In genomic region chr11:78166161-78166560, GRCm38 (mm10) we compare ENCODE assay signal across 8 mouse cellular contexts. TPM values are rescaled to one million over a fixed set of nuclear protein-coding genes. Genes with fewer than 3 reads are reported as not detected.
A peak's percentile ranks its signal among the peaks of the same experiment; 100 is the strongest.
DNase-seq lines count a peak whose midpoint lies in the region; ATAC-seq and TF ChIP-seq lines count a peak whose summit lies in the region.

No protein-coding gene starts in this region.

- peak overlapping the region; percentile 81 for H3K4me2 ChIP-seq in heart, embryonic 12.5 days
- H3K4me2 ChIP-seq in heart, postnatal 0 days (ENCODE audit: low read depth, low read length): peak overlapping the region; percentile 95
- H3K4me2 ChIP-seq in liver, embryonic 16.5 days (ENCODE audit: low read depth, low read length): peak overlapping the region; percentile 100

- no peak for TF ChIP-seq CTCF in heart, postnatal 0 days (IDR thresholded peaks at IDR 0.05; ENCODE audit: low read depth)

- H3K4me3 ChIP-seq in heart, embryonic 12.5 days: peak overlapping the region; percentile 71
- peak overlapping the region; percentile 60 to 73 for H3K4me3 ChIP-seq in ES-E14 (ENCODE audit: insufficient read depth in 1 of 2, low read depth in 1 of 2, low read length in 2 of 2, poor library complexity in 1 of 2, severe bottlenecking in 1 of 2)
- peak overlapping the region; percentile 91; the same call in 1 of the 2 replicates for H3K4me3 ChIP-seq in heart, postnatal 0 days (ENCODE audit: low read depth, low read length)
- H3K4me3 ChIP-seq in liver, embryonic 16.5 days (ENCODE audit: low read depth, low read length): peak overlapping the region; percentile 96

- H3K9ac ChIP-seq in heart, embryonic 12.5 days: peak overlapping the region; percentile 91
- H3K9ac ChIP-seq in ES-E14 (ENCODE audit: insufficient read depth, low read depth, low read length, poor library complexity, severe bottlenecking): peak overlapping the region; percentile 69
- peak overlapping the region; percentile 91; the same call in 1 of the 2 replicates for H3K9ac ChIP-seq in heart, postnatal 0 days (replicated peaks; ENCODE audit: low read depth, low read length)
- peak overlapping the region; percentile 98 for H3K9ac ChIP-seq in liver, embryonic 16.5 days (ENCODE audit: low read depth, low read length)

- no peak for TF ChIP-seq EP300 in heart, postnatal 0 days (IDR thresholded peaks at IDR 0.05; ENCODE audit: low read depth)

- no peak for ATAC-seq in heart, embryonic 12.5 days (ENCODE audit: insufficient number of reproducible peaks, low FRiP score)
- ATAC-seq in heart, postnatal 0 days (ENCODE audit: insufficient read depth, low read depth): no peak
- no peak for ATAC-seq in liver, embryonic 16.5 days (ENCODE audit: low read depth)
- no peak for ATAC-seq in cerebellum, adult (ENCODE audit: insufficient number of reproducible peaks, low FRiP score, low TSS enrichment)

- H3K4me1 ChIP-seq in heart, embryonic 12.5 days (replicated peaks): peaks cover 34% of the 10 kb centered on the region
- H3K4me1 ChIP-seq in ES-E14 (ENCODE audit: control insufficient read depth in 2 of 2, insufficient read depth in 2 of 2, low read length in 2 of 2, poor library complexity in 1 of 2): peaks cover 0 to 46% of the 10 kb centered on the region in 2 experiments; a peak in 3 of 4 replicates
- peaks cover 31% of the 10 kb centered on the region for H3K4me1 ChIP-seq in heart, postnatal 0 days (ENCODE audit: control insufficient read depth, insufficient read depth)
- peaks cover 83% of the 10 kb centered on the region for H3K4me1 ChIP-seq in liver, embryonic 16.5 days (ENCODE audit: control insufficient read depth, low read depth, low read length)

- WGBS in heart, embryonic 12.5 days: 39% methylated on average over 4 of the region's 4 CpGs
- WGBS in heart, postnatal 0 days: 53% methylated on average over 4 of the region's 4 CpGs
- 54% methylated on average over 4 of the region's 4 CpGs for WGBS in liver, embryonic 16.5 days (ENCODE audit: insufficient replicate concordance)

- H3K27me3 ChIP-seq in heart, embryonic 12.5 days (replicated peaks): no peaks in the 10 kb centered on the region
- H3K27me3 ChIP-seq in heart, postnatal 0 days (ENCODE audit: control insufficient read depth, insufficient read depth, low read length): no peaks in the 10 kb centered on the region
- no peaks in the 10 kb centered on the region for H3K27me3 ChIP-seq in liver, embryonic 16.5 days (ENCODE audit: control insufficient read depth, insufficient read depth, low read depth, low read length)

- no peak for DNase-seq in heart, postnatal 4 days
- no peak for DNase-seq in ES-E14 (ENCODE audit: low read depth, low spot score)
- no peak for DNase-seq in heart, postnatal 0 days (ENCODE audit: low spot score)
- no peak for DNase-seq in gastrocnemius, adult 8-10 months (ENCODE audit: low spot score in 2 of 2)
- no peak for DNase-seq in retina, embryonic 14.5 days (ENCODE audit: low spot score)

- no peaks in the 10 kb centered on the region for H3K9me3 ChIP-seq in heart, embryonic 12.5 days (replicated peaks)
- H3K9me3 ChIP-seq in ES-E14 (ENCODE audit: control insufficient read depth, insufficient read depth, low read depth, low read length): no peaks in the 10 kb centered on the region
- no peaks in the 10 kb centered on the region for H3K9me3 ChIP-seq in heart, postnatal 0 days (replicated peaks; ENCODE audit: control insufficient read depth, low read length)
- no peaks in the 10 kb centered on the region for H3K9me3 ChIP-seq in liver, embryonic 16.5 days (replicated peaks; ENCODE audit: control insufficient read depth, low read length)

- peak overlapping the region; percentile 93 for H3K27ac ChIP-seq in heart, embryonic 12.5 days (ENCODE audit: poor library complexity, severe bottlenecking)
- H3K27ac ChIP-seq in ES-E14 (ENCODE audit: insufficient read depth, low read depth, low read length, poor library complexity, severe bottlenecking): peak overlapping the region; percentile 93
- peak overlapping the region; percentile 95; the same call in 1 of the 2 replicates for H3K27ac ChIP-seq in heart, postnatal 0 days (ENCODE audit: low read depth)
- peak overlapping the region; percentile 89 for H3K27ac ChIP-seq in liver, embryonic 16.5 days (ENCODE audit: low read length)

- in situ Hi-C loops in ES-E14 (cut with MboI; ENCODE audit: low sequenced_read_pairs in 2 of 2, unreplicated experiment in 2 of 2): no loop called here

- peaks cover 22% of the 10 kb centered on the region for H3K36me3 ChIP-seq in heart, embryonic 12.5 days
- peaks cover 19% of the 10 kb centered on the region for H3K36me3 ChIP-seq in ES-E14 (ENCODE audit: control insufficient read depth, insufficient read depth, low read length, poor library complexity, severe bottlenecking)
- peaks cover 3% of the 10 kb centered on the region; the same call in 1 of the 2 replicates for H3K36me3 ChIP-seq in heart, postnatal 0 days (replicated peaks; ENCODE audit: control insufficient read depth, insufficient read depth, low read length)
- peaks cover 7% of the 10 kb centered on the region for H3K36me3 ChIP-seq in liver, embryonic 16.5 days (ENCODE audit: control insufficient read depth, insufficient read depth)

TF ChIP-seq in ES-E14, 5 proteins besides CTCF, POLR2A, EP300 and RAD21:
- TF ChIP-seq MAFK (IDR thresholded peaks at IDR 0.05; ENCODE audit: insufficient read depth, low read depth, low read length): no peak
- TF ChIP-seq ZC3H11A (IDR thresholded peaks at IDR 0.05; ENCODE audit: borderline replicate concordance, low read depth, low read length): no peak
- TF ChIP-seq ZNF384 (IDR thresholded peaks at IDR 0.05; ENCODE audit: low read depth, low read length): no peak; the same call in 1 of the 2 replicates
- TF ChIP-seq HCFC1 (IDR thresholded peaks at IDR 0.05; ENCODE audit: borderline replicate concordance, insufficient read depth, low read length): no peak
- no peak for TF ChIP-seq CHD2 (IDR thresholded peaks at IDR 0.05; ENCODE audit: low read depth, low read length)
TF ChIP-seq in ES-E14: peak in this region for 0.

RNA-seq across cellular contexts. Expression of gene Traf4, which starts 0.8 kb away (rescaled TPM):
- polyA plus RNA-seq in heart, embryonic 12.5 days (2016; fragmentation: Nextera tagmentation; extraction: Ambion mirVana): 51.8 and 52.5 TPM in 2 replicates
- total RNA-seq in heart, postnatal 4 days (2021): 10 to 100 TPM; 25.8 to 27.5 TPM
- 74.4 and 78.2 TPM in 2 replicates for total RNA-seq in ES-E14 (2012; rRNA removed)
- total RNA-seq in heart, postnatal 0 days (2014; rRNA removed; ENCODE audit: low replicate concordance): 25.1 and 42.6 TPM in 2 replicates
- polyA plus RNA-seq in heart, postnatal 0 days (2015; fragmentation: Nextera tagmentation; extraction: Ambion mirVana): 21.2 and 22.9 TPM in 2 replicates
- polyA plus RNA-seq in liver, embryonic 16.5 days (2015; fragmentation: Nextera tagmentation; extraction: Ambion mirVana): 25.4 and 28.6 TPM in 2 replicates
- 1 to 10 TPM; 2.9 to 3.5 (median 3.2) TPM for total RNA-seq in gastrocnemius, adult 8-10 months (2022)

RNA-seq across cellular contexts. Expression of gene Nek8, which starts 10.3 kb away (rescaled TPM):
- 12.1 and 16.5 TPM in 2 replicates for polyA plus RNA-seq in heart, embryonic 12.5 days (2016; fragmentation: Nextera tagmentation; extraction: Ambion mirVana)
- 1 to 10 TPM; 7.7 to 8.6 TPM for total RNA-seq in heart, postnatal 4 days (2021)
- 15.3 and 25.4 TPM in 2 replicates for total RNA-seq in ES-E14 (2012; rRNA removed)
- 24.6 and 27.2 TPM in 2 replicates for total RNA-seq in heart, postnatal 0 days (2014; rRNA removed; ENCODE audit: low replicate concordance)
- 8.1 and 9.1 TPM in 2 replicates for polyA plus RNA-seq in heart, postnatal 0 days (2015; fragmentation: Nextera tagmentation; extraction: Ambion mirVana)
- 10.2 and 10.4 TPM in 2 replicates for polyA plus RNA-seq in liver, embryonic 16.5 days (2015; fragmentation: Nextera tagmentation; extraction: Ambion mirVana)
- under 1 TPM; 0.19 to 0.73 (median 0.50) TPM for total RNA-seq in gastrocnemius, adult 8-10 months (2022)

RNA-seq across cellular contexts. Expression of gene Tlcd1, which starts 10.3 kb away (rescaled TPM):
- 11.7 and 14.2 TPM in 2 replicates for polyA plus RNA-seq in heart, embryonic 12.5 days (2016; fragmentation: Nextera tagmentation; extraction: Ambion mirVana)
- total RNA-seq in heart, postnatal 4 days (2021): 1 to 10 TPM; 8.4 to 9.8 TPM
- 75.6 and 78.6 TPM in 2 replicates for total RNA-seq in ES-E14 (2012; rRNA removed)
- total RNA-seq in heart, postnatal 0 days (2014; rRNA removed; ENCODE audit: low replicate concordance): 19.9 and 24.1 TPM in 2 replicates
- polyA plus RNA-seq in heart, postnatal 0 days (2015; fragmentation: Nextera tagmentation; extraction: Ambion mirVana): 15.1 and 16.8 TPM in 2 replicates
- 39.9 and 40.3 TPM in 2 replicates for polyA plus RNA-seq in liver, embryonic 16.5 days (2015; fragmentation: Nextera tagmentation; extraction: Ambion mirVana)
- total RNA-seq in gastrocnemius, adult 8-10 months (2022): 1 to 10 TPM in 1 of 4 experiments, under 1 TPM in 3; 0.56 to 1.7 (median 0.64) TPM

RNA-seq across cellular contexts. Expression of gene Rpl23a, which starts 17.2 kb away (rescaled TPM):
- 847 and 859 TPM in 2 replicates for polyA plus RNA-seq in heart, embryonic 12.5 days (2016; fragmentation: Nextera tagmentation; extraction: Ambion mirVana)
- 1,000 to 10,000 TPM; 1,082 to 1,148 TPM for total RNA-seq in heart, postnatal 4 days (2021)
- total RNA-seq in ES-E14 (2012; rRNA removed): 2,611 and 2,664 TPM in 2 replicates
- 473 and 508 TPM in 2 replicates for total RNA-seq in heart, postnatal 0 days (2014; rRNA removed; ENCODE audit: low replicate concordance)
- 719 and 776 TPM in 2 replicates for polyA plus RNA-seq in heart, postnatal 0 days (2015; fragmentation: Nextera tagmentation; extraction: Ambion mirVana)
- polyA plus RNA-seq in liver, embryonic 16.5 days (2015; fragmentation: Nextera tagmentation; extraction: Ambion mirVana): 609 and 714 TPM in 2 replicates
- total RNA-seq in gastrocnemius, adult 8-10 months (2022): 100 to 1,000 TPM; 671 to 835 (median 744) TPM

RNA-seq across cellular contexts. Expression of gene Rab34, which starts 22.1 kb away (rescaled TPM):
- 53.3 and 54.6 TPM in 2 replicates for polyA plus RNA-seq in heart, embryonic 12.5 days (2016; fragmentation: Nextera tagmentation; extraction: Ambion mirVana)
- 10 to 100 TPM; 25.2 to 28.0 TPM for total RNA-seq in heart, postnatal 4 days (2021)
- total RNA-seq in ES-E14 (2012; rRNA removed): 33.8 and 36.1 TPM in 2 replicates
- 55.1 and 57.5 TPM in 2 replicates for total RNA-seq in heart, postnatal 0 days (2014; rRNA removed; ENCODE audit: low replicate concordance)
- 37.1 and 39.7 TPM in 2 replicates for polyA plus RNA-seq in heart, postnatal 0 days (2015; fragmentation: Nextera tagmentation; extraction: Ambion mirVana)
- 11.8 and 16.2 TPM in 2 replicates for polyA plus RNA-seq in liver, embryonic 16.5 days (2015; fragmentation: Nextera tagmentation; extraction: Ambion mirVana)
- total RNA-seq in gastrocnemius, adult 8-10 months (2022): 1 to 10 TPM; 1.6 to 5.5 (median 3.4) TPM
